ENCODE assay signal across 10 mouse cellular contexts in genomic region chr4:100596630-100597029, GRCm38 (mm10).
DNase-seq lines count a peak whose midpoint lies in the region; ATAC-seq lines count a peak whose summit lies in the region.
"Had no signal": no experiment of that assay in that cellular context is flagged by ENCODE, and none has a peak within 500 bp of the region (broad histone marks: within the 10 kb centered on the region; RNA-seq: fewer than 3 reads in every experiment).

No protein-coding gene starts in this region.

- 0 out of 2 replicates have a peak, but pooled peaks have one; percentile 67 for ATAC-seq in embryonic facial prominence, embryonic 11.5 days (replicated peaks; ENCODE audit: insufficient number of reproducible peaks, low FRiP score, low TSS enrichment, low read depth)
- ATAC-seq in neural tube, embryonic 14.5 days (ENCODE audit: low read depth): peak; percentile 65; the same call in 1 of the 2 replicates

- no peak overlapping the region for H3K9ac ChIP-seq in embryonic facial prominence, embryonic 11.5 days (replicated peaks; ENCODE audit: low read length)
- no peak overlapping the region for H3K9ac ChIP-seq in neural tube, embryonic 14.5 days (replicated peaks; ENCODE audit: low read depth, low read length)
- H3K9ac ChIP-seq: limb, embryonic 12.5 days had no signal

- 79% methylated on average over 5 of the region's 5 CpGs for WGBS in embryonic facial prominence, embryonic 11.5 days
- WGBS in embryonic facial prominence, embryonic 10.5 days: 85% methylated on average over 5 of the region's 5 CpGs
- 59% methylated on average over 5 of the region's 5 CpGs for WGBS in neural tube, embryonic 14.5 days

- no peaks in the 10 kb centered on the region for H3K27me3 ChIP-seq in embryonic facial prominence, embryonic 11.5 days (ENCODE audit: control insufficient read depth, insufficient read depth, low read length)
- H3K27me3 ChIP-seq in embryonic facial prominence, embryonic 10.5 days (replicated peaks; ENCODE audit: low read depth, poor library complexity, severe bottlenecking): 0 out of 2 replicates have a peak, but pooled peaks cover 3% of the 10 kb centered on the region
- no peaks in the 10 kb centered on the region for H3K27me3 ChIP-seq in neural tube, embryonic 14.5 days (ENCODE audit: control insufficient read depth, insufficient read depth, low read length)
- H3K27me3 ChIP-seq: limb, embryonic 12.5 days; megakaryocyte, embryonic 14.5 days had no signal

- H3K36me3 ChIP-seq in embryonic facial prominence, embryonic 11.5 days (replicated peaks; ENCODE audit: control insufficient read depth, insufficient read depth, low read depth, low read length): no peaks in the 10 kb centered on the region
- H3K36me3 ChIP-seq in embryonic facial prominence, embryonic 10.5 days (replicated peaks): no peaks in the 10 kb centered on the region
- no peaks in the 10 kb centered on the region for H3K36me3 ChIP-seq in neural tube, embryonic 14.5 days (ENCODE audit: control insufficient read depth, insufficient read depth, low read length)
- H3K36me3 ChIP-seq: limb, embryonic 12.5 days had no signal

- H3K4me1 ChIP-seq in embryonic facial prominence, embryonic 11.5 days (ENCODE audit: control insufficient read depth, insufficient read depth, low read length): 0 out of 2 replicates have a peak, but pooled peaks cover 2% of the 10 kb centered on the region
- H3K4me1 ChIP-seq in embryonic facial prominence, embryonic 10.5 days: peaks cover 15% of the 10 kb centered on the region
- no peaks in the 10 kb centered on the region for H3K4me1 ChIP-seq in neural tube, embryonic 14.5 days (ENCODE audit: control insufficient read depth, insufficient read depth, low read length)
- H3K4me1 ChIP-seq: megakaryocyte, embryonic 14.5 days had no signal

- H3K9me3 ChIP-seq in embryonic facial prominence, embryonic 11.5 days (replicated peaks; ENCODE audit: control insufficient read depth, low read length): no peaks in the 10 kb centered on the region
- H3K9me3 ChIP-seq in embryonic facial prominence, embryonic 10.5 days: no peaks in the 10 kb centered on the region
- H3K9me3 ChIP-seq in neural tube, embryonic 14.5 days (ENCODE audit: control insufficient read depth, low read length): no peaks in the 10 kb centered on the region
- H3K9me3 ChIP-seq: limb, embryonic 12.5 days had no signal

- no peak overlapping the region for H3K27ac ChIP-seq in embryonic facial prominence, embryonic 11.5 days (replicated peaks; ENCODE audit: low read depth, low read length)
- no peak overlapping the region for H3K27ac ChIP-seq in embryonic facial prominence, embryonic 10.5 days (replicated peaks)
- H3K27ac ChIP-seq in neural tube, embryonic 14.5 days (ENCODE audit: low read depth, low read length): no peak overlapping the region
- H3K27ac ChIP-seq: limb, embryonic 12.5 days had no signal

- DNase-seq in embryonic facial prominence, embryonic 11.5 days (ENCODE audit: low spot score): peak; percentile 62
- no peak for DNase-seq in embryonic facial prominence, embryonic 10.5 days (ENCODE audit: low spot score)
- DNase-seq in right cerebral cortex, adult 18-20 months: peak; percentile 19
- no peak for DNase-seq in right cerebral cortex, postnatal 36 days (ENCODE audit: low spot score in 2 of 2)
- DNase-seq in frontal cortex, postnatal 36 days (ENCODE audit: low spot score in 2 of 2): peak; percentile 3 to 23
- DNase-seq in adrenal gland, adult 2 months: no peak
- DNase-seq in thymus, postnatal 10 days (ENCODE audit: low spot score in 2 of 2): no peak

- no peak overlapping the region for H3K4me3 ChIP-seq in embryonic facial prominence, embryonic 11.5 days (ENCODE audit: low read depth, low read length)
- H3K4me3 ChIP-seq in embryonic facial prominence, embryonic 10.5 days: no peak overlapping the region
- H3K4me3 ChIP-seq in neural tube, embryonic 14.5 days (ENCODE audit: low read depth, low read length): no peak overlapping the region
- H3K4me3 ChIP-seq: limb, embryonic 12.5 days; megakaryocyte, embryonic 14.5 days had no signal

- no peak overlapping the region for H3K4me2 ChIP-seq in embryonic facial prominence, embryonic 11.5 days (ENCODE audit: low read depth, low read length)
- no peak overlapping the region for H3K4me2 ChIP-seq in neural tube, embryonic 14.5 days (ENCODE audit: low read depth, low read length)
- H3K4me2 ChIP-seq: limb, embryonic 12.5 days had no signal

Comparison
In these comparisons a context has a peak if more than half of its experiments do, and no peak if none do; other contexts are left out.
1. DNase-seq: peak in embryonic facial prominence, embryonic 11.5 days (single experiment), right cerebral cortex, adult 18-20 months (single experiment) and frontal cortex, postnatal 36 days (2 of 2); none in embryonic facial prominence, embryonic 10.5 days (single experiment), right cerebral cortex, postnatal 36 days (0 of 2), adrenal gland, adult 2 months (single experiment) and thymus, postnatal 10 days (0 of 2).